Mouse (Mus musculus) limb, embryonic 11.5 days (tissue): ENCODE results near the gene Psmb6. TPM values are rescaled to one million over a fixed set of nuclear protein-coding genes. Genes with fewer than 3 reads are reported as not detected.

Experiments used
- ATAC-seq: fragments of 200-750 bp; cut with Nextera tagmentation; 2 replicates; pipeline ENCODE4 v1.8.0; 2017; ENCODE audit warnings: low read depth; ENCODE audit not compliant: insufficient number of reproducible peaks, low FRiP score, low TSS enrichment
- DNase-seq: peaks from one replicate; pipeline ENCODE4 v3.0.0-alpha.2; 2015; ENCODE audit warnings: low spot score
- H3K27ac ChIP-seq: fragments of 300-500 bp; sonication (generic); replicated peaks from 2 replicates; pipeline ENCODE4 v1.5.1; 2014; ENCODE audit warnings: low read depth, mild to moderate bottlenecking, low read length
- H3K27me3 ChIP-seq: fragments of 300-500 bp; sonication (generic); 2 replicates; pipeline ENCODE4 v1.6.1; 2014; ENCODE audit warnings: mild to moderate bottlenecking, low read length, mixed read lengths; ENCODE audit not compliant: control insufficient read depth, insufficient read depth
- H3K36me3 ChIP-seq: fragments of 300-500 bp; sonication (generic); 2 replicates; pipeline ENCODE4 v1.6.1; 2014; ENCODE audit warnings: mild to moderate bottlenecking, low read length, moderate library complexity, mixed read lengths; ENCODE audit not compliant: control insufficient read depth, insufficient read depth
- H3K4me1 ChIP-seq: fragments of 300-500 bp; sonication (generic); 2 replicates; pipeline ENCODE4 v1.6.1; 2014; ENCODE audit warnings: low read length, mixed read lengths; ENCODE audit not compliant: control insufficient read depth, insufficient read depth
- H3K4me2 ChIP-seq: fragments of 300-500 bp; sonication (generic); 2 replicates; pipeline ENCODE4 v1.6.1; 2014; ENCODE audit warnings: low read depth, mild to moderate bottlenecking, moderate library complexity; ENCODE audit not compliant: severe bottlenecking
- H3K4me3 ChIP-seq: fragments of 300-500 bp; sonication (generic); 2 replicates; pipeline ENCODE4 v1.5.1; 2014; ENCODE audit warnings: low read depth, low read length
- H3K9ac ChIP-seq: fragments of 300-500 bp; sonication (generic); 2 replicates; pipeline ENCODE4 v1.6.1; 2014; ENCODE audit warnings: mild to moderate bottlenecking, low read length
- H3K9me3 ChIP-seq: fragments of 300-500 bp; sonication (generic); 2 replicates; pipeline ENCODE4 v1.6.1; 2016; ENCODE audit warnings: low read length; ENCODE audit not compliant: control insufficient read depth
- WGBS: fragments of 180-500 bp; shearing (Covaris S2); extraction: QIAGEN DNeasy Blood & Tissue Kit; methylation state at CpG from one replicate; pipeline ENCODE4 v1.1.7; 2014; 5-methylcytosine and 5-hydroxymethylcytosine counted together
- polyA plus RNA-seq: library from polyadenylated mRNA; unstranded; fragments of >200 nt; fragmentation: Nextera tagmentation; extraction: Ambion mirVana; gene quantifications from 2 replicates; pipeline ENCODE4 v1.2.1, GENCODE M21; 2014

Psmb6 gene
- polyA plus RNA-seq, 1 experiment from 2014 or later = 999 TPM

- no peak overlapping the region for H3K4me3 ChIP-seq
- no peak overlapping the region for H3K27ac ChIP-seq
- no peaks in the 10 kb centered on the region for H3K9me3 ChIP-seq
- ATAC-seq (no peak), DNase-seq (no peak)
- WGBS = 71% methylated on average over 7 of the region's 7 CpGs
- no peaks in the 10 kb centered on the region for H3K36me3 ChIP-seq
- no peak overlapping the region for H3K9ac ChIP-seq
- peaks cover 18% of the 10 kb centered on the region for H3K27me3 ChIP-seq
- no peaks in the 10 kb centered on the region for H3K4me1 ChIP-seq
- H3K4me2 ChIP-seq = no peak overlapping the region
These were observed 19.3 kb downstream of the Psmb6 start for GRCm38 (mm10) chr11:70544496-70544895.

- H3K27ac ChIP-seq = no peak overlapping the region
- H3K4me1 ChIP-seq = no peaks in the 10 kb centered on the region
- no peaks in the 10 kb centered on the region for H3K9me3 ChIP-seq
- no peaks in the 10 kb centered on the region for H3K27me3 ChIP-seq
- H3K9ac ChIP-seq = no peak overlapping the region
- 91% methylated on average over 8 of the region's 8 CpGs for WGBS
- H3K4me3 ChIP-seq = no peak overlapping the region
- DNase-seq (no peak), ATAC-seq (no peak)
- H3K36me3 ChIP-seq = no peaks in the 10 kb centered on the region
- no peak overlapping the region for H3K4me2 ChIP-seq
These were observed 26.4 kb downstream of the Psmb6 start for GRCm38 (mm10) chr11:70551526-70551925.

GRCm38 (mm10) chr11:70553940-70554339 is 28.8 kb downstream of the Psmb6 start:
- no peaks in the 10 kb centered on the region for H3K4me1 ChIP-seq
- H3K4me3 ChIP-seq = no peak overlapping the region
- 20% methylated on average over 7 of the region's 7 CpGs for WGBS
- no peak overlapping the region for H3K9ac ChIP-seq
- no peak for ATAC-seq
- no peak for DNase-seq
- H3K9me3 ChIP-seq = no peaks in the 10 kb centered on the region
- H3K36me3 ChIP-seq = no peaks in the 10 kb centered on the region
- H3K4me2 ChIP-seq = no peak overlapping the region
- H3K27ac ChIP-seq = no peak overlapping the region
- H3K27me3 ChIP-seq = no peaks in the 10 kb centered on the region

GRCm38 (mm10) chr11:70557545-70557944 is 32.4 kb downstream of the Psmb6 start:
- Histone ChIP-seq H3K9ac (no peak overlapping the region), H3K36me3 (no peaks in the 10 kb centered on the region), H3K9me3 (no peaks in the 10 kb centered on the region), H3K4me3 (no peak overlapping the region), H3K27ac (no peak overlapping the region), H3K27me3 (no peaks in the 10 kb centered on the region), H3K4me2 (no peak overlapping the region), H3K4me1 (no peaks in the 10 kb centered on the region; the same call in 1 of the 2 replicates)
- ATAC-seq = no peak
- no peak for DNase-seq
- 91% methylated on average over 9 of the region's 9 CpGs for WGBS

GRCm38 (mm10) chr11:70561937-70562286 is 36.7 kb downstream of the Psmb6 start:
- H3K4me2 ChIP-seq = peak overlapping the region; percentile 87
- H3K9ac ChIP-seq = peak overlapping the region; percentile 85; the same call in 1 of the 2 replicates
- peaks cover 27% of the 10 kb centered on the region for H3K4me1 ChIP-seq
- H3K4me3 ChIP-seq = peak overlapping the region; percentile 93
- H3K27me3 ChIP-seq = no peaks in the 10 kb centered on the region
- no peak for DNase-seq
- H3K36me3 ChIP-seq = no peaks in the 10 kb centered on the region
- peak overlapping the region; percentile 89; the same call in 1 of the 2 replicates for H3K27ac ChIP-seq
- ATAC-seq = 0 out of 2 replicates have a peak, but pooled peaks have one; percentile 7
- H3K9me3 ChIP-seq = no peaks in the 10 kb centered on the region
- 3% methylated on average over 2 of the region's 2 CpGs for WGBS

- peak within 1 kb of the TSS; percentile 89 for H3K27ac ChIP-seq
- H3K4me3 ChIP-seq = peak within 1 kb of the TSS; percentile 93
- peak within 1 kb of the TSS; percentile 87 for H3K4me2 ChIP-seq
- H3K27me3 ChIP-seq = no peaks in the 10 kb centered on the region
- under 1% methylated on average over 42 of the region's 57 CpGs for WGBS
- DNase-seq (peak; percentile 92), ATAC-seq (peak; percentile 90)
- H3K9me3 ChIP-seq = no peaks in the 10 kb centered on the region
- H3K36me3 ChIP-seq = no peaks in the 10 kb centered on the region
- H3K4me1 ChIP-seq = peaks cover 30% of the 10 kb centered on the region
- peak within 1 kb of the TSS; percentile 85 for H3K9ac ChIP-seq
These were observed 37.3 kb downstream of the Psmb6 start, which contains the start of gene Mink1 for GRCm38 (mm10) chr11:70562287-70562994. Gene Mink1 (plus strand): TSS chr11:70562881.

- no peak for DNase-seq
- 0% methylated on average over 27 of the region's 31 CpGs for WGBS
- H3K4me2 ChIP-seq = peak overlapping the region; percentile 87
These were observed 37.9 kb downstream of the Psmb6 start for GRCm38 (mm10) chr11:70562995-70563469.

GRCm38 (mm10) chr11:70563470-70564275 is 38.5 kb downstream of the Psmb6 start:
- Histone ChIP-seq H3K9me3 (no peaks in the 10 kb centered on the region), H3K36me3 (peaks cover 2% of the 10 kb centered on the region; the same call in 1 of the 2 replicates), H3K4me2 (peak overlapping the region; percentile 87), H3K9ac (peak overlapping the region; percentile 85), H3K4me1 (peaks cover 30% of the 10 kb centered on the region), H3K27me3 (no peaks in the 10 kb centered on the region), H3K4me3 (peak overlapping the region; percentile 93), H3K27ac (peak overlapping the region; percentile 89)
- peak; percentile 69 for DNase-seq
- ATAC-seq = no peak
- WGBS = under 1% methylated on average over 25 of the region's 25 CpGs

More at GRCm38 (mm10) chr11:70562995-70563469, 37.9 kb downstream of the Psmb6 start:
- ATAC-seq = peak; percentile 49
- Histone ChIP-seq H3K4me1 (peaks cover 30% of the 10 kb centered on the region), H3K27ac (peak overlapping the region; percentile 89), H3K36me3 (peaks cover 1% of the 10 kb centered on the region; the same call in 1 of the 2 replicates), H3K27me3 (no peaks in the 10 kb centered on the region), H3K9me3 (no peaks in the 10 kb centered on the region), H3K9ac (peak overlapping the region; percentile 85), H3K4me3 (peak overlapping the region; percentile 93)
